Mouse (Mus musculus) right cerebral cortex, postnatal 25 days (tissue): Measurements from ENCODE around the gene Nek1.

ENCODE experiments used
- DNase-seq: peaks from one replicate; pipeline ENCODE4 v3.0.0; 2022

Nek1 gene

DNA sequence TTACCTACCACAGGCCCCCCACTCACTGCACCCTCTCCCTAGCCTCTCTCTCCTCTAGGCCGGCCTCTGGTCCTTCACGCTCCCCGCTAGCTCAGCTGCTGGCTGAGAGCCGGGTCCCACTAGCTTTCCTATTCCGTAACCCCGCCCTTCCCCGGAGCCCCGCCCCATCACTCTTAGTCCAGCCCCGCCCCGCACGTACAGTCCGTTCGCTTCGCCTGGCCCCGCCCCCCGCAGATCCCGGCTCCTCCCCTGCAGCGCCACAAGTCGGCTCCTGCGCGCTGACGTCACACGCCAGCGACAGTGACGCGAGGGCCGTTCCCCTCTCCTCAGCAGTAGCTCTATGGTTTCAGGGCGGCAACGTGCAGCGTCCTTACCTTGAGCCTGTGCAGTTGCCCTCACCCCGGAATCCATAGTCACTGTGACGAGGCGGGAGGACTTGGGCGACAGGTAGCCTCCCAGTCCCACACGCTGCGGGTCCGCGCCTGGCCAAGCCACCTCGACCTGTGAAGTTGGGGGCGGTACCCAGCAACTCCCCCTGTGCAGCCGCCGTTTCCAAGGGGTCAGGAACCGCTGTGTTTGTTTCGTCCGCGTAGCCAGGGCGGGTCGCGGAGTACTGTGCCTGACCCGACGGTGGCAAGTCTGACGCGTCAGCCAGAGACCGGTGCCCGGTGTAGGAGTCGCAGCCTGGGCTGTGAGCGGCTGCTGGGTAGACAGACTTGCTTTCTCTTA is at the start of gene Nek1:
Gene Nek1 (plus strand): TSS at position 286 of the 729 bp plus-strand sequence.
- peak; percentile 98 for DNase-seq

DNA sequence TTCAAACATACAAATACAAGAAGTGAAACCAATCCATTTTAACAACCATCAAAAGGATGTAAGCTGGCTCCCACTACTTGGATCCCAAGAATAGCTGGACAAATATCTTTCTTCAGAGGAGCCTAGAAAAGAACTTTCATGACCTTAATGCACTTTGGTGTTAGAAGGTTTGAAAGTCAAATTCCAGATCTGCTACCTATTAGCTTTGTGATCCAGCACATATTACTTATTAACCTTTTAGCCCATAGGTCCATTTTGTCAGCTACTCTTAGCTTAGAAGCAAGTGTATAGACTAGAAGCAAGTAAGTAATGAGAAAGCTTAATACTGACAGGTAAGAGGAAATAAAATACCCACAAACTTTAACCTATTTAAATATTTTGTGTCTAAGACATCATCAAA is 45.5 kb upstream of the Nek1 start:
- DNase-seq, result no peak

- no peak for DNase-seq
Measured at GRCm38 (mm10) chr8:60949859-60950258, 43.1 kb upstream of the Nek1 start.

DNA sequence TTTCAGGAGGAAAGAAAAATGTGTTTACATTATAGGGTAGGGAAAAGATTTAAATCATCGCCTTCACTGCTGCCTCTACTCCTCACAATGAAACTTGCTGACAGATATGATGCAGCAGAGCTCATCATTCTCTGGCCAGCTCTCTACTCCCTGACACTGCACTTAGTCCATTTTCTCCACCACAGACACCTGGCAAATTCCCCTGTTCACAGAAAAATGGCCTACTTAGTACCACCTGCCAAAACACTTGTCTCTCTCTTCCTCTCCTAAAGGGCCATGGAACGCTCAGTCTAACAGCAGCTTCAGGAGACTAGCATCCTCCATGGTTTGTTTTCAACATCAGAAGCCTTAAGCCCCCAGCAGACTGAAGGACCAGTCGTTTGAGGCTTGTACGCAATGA is 41.7 kb upstream of the Nek1 start:
- no peak for DNase-seq

DNA sequence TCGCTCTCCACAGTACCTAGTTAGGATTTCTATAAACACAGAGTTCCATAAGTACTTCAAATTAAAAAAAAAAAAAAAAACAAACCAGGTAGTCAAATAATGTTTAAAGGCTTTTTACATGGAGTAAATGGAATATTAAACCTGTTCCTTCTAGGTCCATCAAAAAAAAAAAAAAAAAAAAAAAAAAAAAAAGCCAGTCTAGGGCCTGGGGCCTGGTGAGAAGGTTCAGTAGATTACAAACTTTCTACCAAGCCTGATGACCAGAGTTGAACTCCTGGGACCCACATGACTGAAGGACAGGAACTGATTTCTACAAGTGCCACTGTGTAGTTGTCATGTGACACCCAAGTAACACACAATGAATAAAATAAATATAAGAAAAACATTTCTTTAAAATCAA is 41.2 kb upstream of the Nek1 start:
- no peak for DNase-seq

GRCm38 (mm10) chr8:60952803-60953202 is 40.2 kb upstream of the Nek1 start:
- no peak for DNase-seq

- peak; percentile 66 for DNase-seq
Measured at GRCm38 (mm10) chr8:60954281-60955014, 38.5 kb upstream of the Nek1 start.

GRCm38 (mm10) chr8:60956847-60957246 is 36.1 kb upstream of the Nek1 start:
- no peak for DNase-seq

DNA sequence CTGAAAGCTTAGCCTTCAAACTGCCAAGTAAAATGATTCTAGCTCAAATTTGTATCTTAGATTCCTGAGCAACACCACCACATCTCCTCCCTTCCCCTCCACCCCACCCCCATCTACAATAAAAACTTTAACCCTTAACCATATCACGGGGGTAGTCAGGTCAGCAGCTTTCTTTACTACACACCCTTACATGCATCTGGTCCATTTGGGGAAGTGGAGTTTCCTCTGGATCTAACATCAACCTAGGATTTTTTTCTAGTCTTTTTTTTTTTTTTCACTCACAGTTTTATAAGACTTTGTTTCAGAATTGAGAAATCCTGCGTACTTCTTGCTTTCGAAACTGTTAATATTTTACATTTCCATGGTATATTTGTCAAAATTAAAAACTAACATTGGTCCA is 30.2 kb upstream of the Nek1 start:
- no peak for DNase-seq

DNA sequence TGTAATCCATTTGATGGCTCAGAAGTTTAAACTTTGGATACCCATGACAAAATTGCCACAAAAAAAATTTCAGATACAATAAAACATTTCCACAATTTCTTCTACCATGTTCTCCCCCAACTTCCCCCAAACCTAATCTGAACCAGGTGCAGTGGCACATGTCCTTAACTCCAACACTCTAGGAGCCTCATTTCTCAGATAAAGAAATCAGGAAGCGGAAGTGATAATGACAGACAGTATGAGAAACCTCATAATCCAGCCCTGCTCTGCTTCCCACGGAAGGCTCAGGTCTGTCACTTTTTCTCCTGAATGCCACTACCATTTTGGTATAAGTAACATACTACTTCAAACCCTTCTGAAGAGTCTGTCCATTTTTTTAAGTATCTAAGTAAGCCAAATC is 29.1 kb upstream of the Nek1 start:
- DNase-seq, result no peak

GRCm38 (mm10) chr8:60964518-60964917 is 28.5 kb upstream of the Nek1 start:
- DNase-seq, result no peak

- DNase-seq, result no peak
Measured at GRCm38 (mm10) chr8:60965306-60965705, 27.7 kb upstream of the Nek1 start.

DNA sequence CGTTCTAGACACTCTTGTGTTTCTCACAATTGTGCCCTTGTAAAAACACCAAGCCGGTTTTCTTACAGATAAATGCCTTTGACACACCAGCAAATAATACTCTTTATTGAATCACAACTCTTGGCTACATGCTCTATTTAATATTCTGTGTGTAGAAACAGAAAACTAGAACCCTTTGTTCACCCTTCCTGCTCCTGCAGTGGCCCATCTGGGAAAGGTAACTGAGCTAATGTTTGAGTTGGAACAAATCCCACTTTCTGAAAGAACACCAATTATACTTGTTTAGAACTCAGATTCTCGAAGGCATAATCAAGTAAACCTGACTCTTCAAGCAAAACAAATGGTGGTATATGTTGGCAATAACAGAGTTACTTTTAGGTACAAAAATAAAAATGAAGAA is 27.3 kb upstream of the Nek1 start:
- DNase-seq, result no peak

- DNase-seq, result no peak
Measured at GRCm38 (mm10) chr8:60969091-60969490, 23.9 kb upstream of the Nek1 start.

- no peak for DNase-seq
Measured at GRCm38 (mm10) chr8:60971808-60972207, 21.2 kb upstream of the Nek1 start.

- no peak for DNase-seq
Measured at GRCm38 (mm10) chr8:60973448-60973847, 19.5 kb upstream of the Nek1 start.

DNA sequence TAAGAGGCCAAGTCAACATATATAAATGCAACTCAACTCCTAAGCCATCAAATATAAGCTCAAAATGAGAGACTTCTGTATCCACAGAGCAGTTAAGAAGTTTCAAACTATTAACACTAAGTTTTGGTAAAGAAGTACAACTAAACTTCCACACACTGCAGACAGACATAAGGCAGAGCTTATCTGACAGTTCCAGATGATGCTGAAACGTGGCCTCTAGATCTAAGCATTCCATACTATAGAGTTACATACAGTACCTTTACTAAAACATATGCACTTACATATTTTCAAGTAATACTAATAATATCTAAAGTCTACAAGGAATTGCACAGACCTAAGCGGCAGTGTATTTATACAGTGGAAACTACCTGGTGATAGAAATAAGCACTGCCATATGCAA is 18.2 kb upstream of the Nek1 start:
- no peak for DNase-seq

DNA sequence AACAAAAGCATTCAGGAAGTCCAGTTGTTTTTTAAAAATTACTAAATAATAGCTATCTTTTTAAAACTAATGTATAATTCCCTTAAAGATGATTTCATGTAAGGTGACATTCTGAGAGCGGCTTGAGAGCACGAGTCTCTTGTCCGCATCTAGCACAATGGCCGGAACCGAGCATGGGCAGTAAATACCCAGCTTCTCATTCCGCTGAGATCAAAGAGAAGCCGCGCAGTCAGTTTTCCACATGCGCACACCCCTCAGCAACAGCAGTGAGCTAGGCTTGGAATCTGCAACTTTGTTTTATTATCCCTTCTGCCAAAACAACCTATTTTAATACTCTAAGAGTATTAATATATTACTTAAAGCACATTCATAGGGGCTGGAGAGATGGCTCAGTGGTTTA is 16.2 kb upstream of the Nek1 start:
- no peak for DNase-seq

DNA sequence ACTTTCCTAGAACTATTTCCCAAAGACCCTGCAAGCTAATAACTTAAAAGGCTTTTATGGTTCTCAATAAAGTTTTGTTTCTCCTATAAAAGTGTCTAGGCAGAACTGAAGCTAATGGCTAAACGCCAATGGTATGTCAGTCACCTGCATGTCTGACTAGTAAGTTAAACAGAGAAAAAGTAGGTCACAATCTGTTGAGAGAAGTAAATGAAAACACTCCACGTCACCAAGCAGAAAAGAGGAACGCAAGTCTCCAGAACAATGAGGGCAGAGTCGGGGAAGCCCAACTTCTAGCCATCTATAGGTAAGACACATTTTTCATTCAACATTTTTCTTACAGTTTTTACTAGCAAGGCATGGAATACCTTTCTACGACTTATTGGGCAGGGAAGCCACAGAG is 14.5 kb upstream of the Nek1 start:
- DNase-seq, result no peak

- no peak for DNase-seq
Measured at GRCm38 (mm10) chr8:60981388-60981787, 11.6 kb upstream of the Nek1 start.

DNA sequence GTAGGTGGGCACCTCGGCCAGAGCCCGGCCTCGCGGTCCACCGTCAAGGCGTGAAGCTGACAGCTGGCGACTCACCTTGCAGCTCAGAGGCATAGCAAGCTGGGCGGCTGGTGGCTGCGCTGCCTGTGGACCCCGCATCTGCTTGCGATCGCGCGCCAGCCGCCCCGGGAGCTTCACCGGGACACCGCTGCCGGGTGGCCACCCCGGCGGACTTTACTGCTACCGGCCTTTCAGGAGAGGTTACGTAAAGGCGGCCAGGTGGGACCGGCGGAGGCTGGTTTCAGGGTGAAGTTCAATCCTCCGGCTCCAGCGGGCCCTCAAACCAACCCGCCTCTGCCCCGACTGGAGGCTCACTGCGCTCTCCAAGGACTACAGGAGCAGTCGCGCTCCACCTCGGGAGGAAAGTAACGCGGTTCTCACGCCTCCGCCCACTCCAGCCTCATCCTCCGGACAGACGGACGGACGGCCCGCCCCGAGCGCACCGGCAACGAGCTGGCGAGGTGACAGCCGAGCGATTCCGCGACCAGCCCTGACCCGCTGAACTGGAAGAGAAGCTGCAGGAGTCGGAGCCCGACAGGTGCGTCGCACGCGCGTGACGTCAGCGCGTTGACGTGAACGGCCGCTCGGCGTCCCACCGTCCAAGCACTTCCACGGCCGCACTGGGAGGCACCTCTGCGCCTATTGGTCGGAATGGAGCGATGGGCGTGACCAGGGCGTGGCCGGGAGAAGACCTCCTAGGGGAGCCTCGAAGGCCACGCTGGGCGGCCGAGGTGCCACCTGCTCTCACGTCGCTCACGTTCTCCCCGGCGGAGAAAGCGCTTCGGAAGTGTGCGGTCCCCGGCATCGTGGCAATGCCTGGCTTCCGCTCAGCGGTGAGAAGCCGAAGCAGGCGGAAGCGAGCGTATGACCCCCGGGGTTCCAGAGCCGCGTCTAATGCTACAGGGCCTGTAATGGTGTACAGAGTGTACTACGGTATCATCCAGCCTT is 10.0 kb upstream of the Nek1 start, which contains the start of gene Clcn3:
Gene Clcn3 (minus strand): TSS at position 600 of the 987 bp plus-strand sequence.
- DNase-seq, result peak; percentile 97

DNA sequence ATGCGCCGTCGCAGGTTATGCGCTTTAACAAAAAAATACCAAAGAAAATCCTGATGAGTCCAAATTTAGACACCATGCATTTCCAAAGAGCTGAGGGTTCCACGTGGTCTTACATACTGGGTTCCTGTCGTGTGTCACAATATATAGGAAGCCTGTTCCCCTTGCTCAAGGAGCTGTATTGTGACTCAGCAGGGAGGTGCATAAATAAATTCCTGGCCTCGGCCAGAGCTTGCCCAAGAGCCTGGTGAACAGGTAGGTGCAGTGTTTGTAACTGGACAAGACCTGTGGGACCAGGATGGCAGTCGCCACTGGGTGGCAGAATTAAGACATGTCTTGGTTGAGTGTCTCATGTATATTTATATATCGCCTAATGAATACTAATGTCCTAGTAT is 9.3 kb upstream of the Nek1 start:
- peak; percentile 42 for DNase-seq
